Mouse (Mus musculus) heart, postnatal 4 days (tissue): ENCODE measurements around the gene Gper1. TPM values are rescaled to one million over a fixed set of nuclear protein-coding genes. Genes with fewer than 3 reads are reported as not detected.

Experiments used
- DNase-seq: peaks from one replicate; pipeline ENCODE4 v3.0.0; 2021
- total RNA-seq, 2 experiments: library from RNA; stranded (reverse); gene quantifications; 2 replicates each; pipeline ENCODE4 v1.2.3; 2021

The Gper1 gene
- total RNA-seq, 2 experiments from 2014 or later = 1.8 to 2.3 TPM

DNA sequence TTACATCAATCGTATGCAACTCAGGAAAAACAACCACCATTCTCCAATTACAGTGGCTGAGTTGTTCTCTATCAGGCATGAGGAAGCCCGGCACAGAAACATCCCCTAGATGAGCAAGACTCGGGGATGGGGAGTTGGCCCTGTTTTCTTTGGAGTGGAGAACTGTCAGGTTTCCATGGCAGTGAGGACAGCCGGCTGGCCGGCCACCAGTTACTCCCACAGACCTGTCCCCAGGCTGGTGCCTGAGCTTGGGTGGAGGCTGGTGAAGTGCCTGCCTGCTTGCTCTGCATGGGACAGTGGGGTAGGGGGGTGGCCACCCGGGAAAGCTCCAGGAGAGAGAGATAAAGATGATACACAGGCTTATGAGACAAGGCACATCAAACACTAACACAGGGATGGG lies 25.1 kb downstream of the Gper1 start:
- DNase-seq = no peak

DNA sequence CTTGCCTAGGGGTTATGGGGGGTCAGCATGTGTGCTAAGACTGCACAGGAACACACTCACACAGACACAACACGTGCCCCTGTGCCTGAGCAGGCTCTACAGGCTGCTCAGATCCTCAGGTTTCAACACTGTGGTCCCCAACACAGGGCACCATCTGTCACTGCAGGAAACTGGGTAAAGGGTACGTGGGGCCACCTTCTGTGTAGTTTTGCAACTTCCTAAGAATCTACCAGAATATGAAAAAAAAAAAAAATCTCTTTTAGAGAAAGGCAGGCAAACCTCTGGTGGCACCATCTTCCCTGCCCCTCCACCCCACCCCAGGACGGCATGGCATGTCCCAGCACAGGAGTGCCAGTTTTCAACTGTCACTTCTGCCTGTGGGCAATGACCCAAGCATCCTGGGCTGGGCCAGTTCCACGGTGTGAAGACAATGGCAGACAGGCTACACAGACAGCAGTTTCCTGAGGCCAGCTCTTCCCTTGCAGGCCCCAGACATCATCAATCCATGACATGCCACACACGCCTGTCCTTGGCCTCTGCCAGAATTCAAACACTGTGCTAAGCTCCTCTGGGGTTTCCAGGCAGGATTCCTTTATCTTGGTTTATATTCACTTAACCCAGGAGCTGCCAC lies 26.3 kb downstream of the Gper1 start:
- DNase-seq = peak; percentile 48

DNA sequence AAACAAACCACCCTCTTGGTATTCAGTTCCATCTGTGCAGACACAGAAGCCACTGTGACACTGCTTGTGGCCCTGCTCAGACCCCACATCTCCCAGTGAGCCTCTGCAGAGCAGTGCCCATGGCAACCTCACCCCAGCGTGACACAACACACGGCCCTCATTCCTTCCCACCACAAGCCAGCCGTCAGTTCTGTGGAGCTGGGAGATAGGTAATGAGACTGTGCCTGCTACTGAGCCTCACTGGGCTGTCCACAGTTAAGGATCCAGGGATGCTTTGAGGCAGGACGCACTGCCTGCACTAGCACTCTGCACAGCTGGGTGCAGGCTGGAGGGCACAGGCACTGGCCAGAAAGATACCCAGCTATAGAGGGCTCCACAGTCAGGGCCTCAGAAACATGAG lies 27.0 kb downstream of the Gper1 start:
- no peak for DNase-seq

DNA sequence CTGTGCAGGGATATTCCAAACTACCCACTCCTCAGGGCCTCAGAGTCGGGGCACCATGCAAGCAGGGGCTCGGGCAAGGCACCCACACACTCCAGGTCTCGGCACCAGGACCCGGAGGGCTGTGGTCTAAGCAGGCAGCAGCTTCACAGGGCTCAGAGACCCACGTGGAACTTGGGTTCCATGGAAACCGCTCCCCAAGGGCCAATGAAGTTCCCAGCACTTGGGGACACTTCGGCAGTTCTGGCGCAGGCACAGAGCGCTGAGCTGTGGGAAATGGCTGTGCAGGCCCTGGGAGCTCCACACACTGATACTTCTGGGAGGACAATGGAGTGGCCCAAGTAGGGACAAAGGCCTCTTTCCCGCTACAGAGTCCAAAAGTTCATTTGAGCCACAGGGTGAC lies 30.1 kb downstream of the Gper1 start:
- no peak for DNase-seq

DNA sequence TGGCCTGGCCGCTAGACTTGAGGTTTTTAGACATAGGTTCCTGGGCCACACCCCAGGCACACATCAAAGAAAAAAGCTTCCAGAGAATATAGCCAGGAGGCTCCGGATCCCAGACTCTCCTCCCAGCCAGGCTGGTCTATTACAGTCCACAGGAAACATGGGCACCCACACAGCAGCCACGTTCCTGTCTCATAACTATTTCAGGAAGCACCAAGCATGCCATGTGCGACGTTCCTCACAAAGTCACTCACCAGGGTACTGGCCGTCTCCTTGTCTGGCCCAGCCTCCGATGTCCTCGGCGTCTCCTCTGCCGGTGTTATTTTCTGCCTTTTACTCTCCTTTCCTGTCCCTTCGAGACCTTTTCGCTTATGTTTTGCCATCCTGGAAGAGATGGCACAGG lies 32.2 kb downstream of the Gper1 start:
- no peak for DNase-seq

DNA sequence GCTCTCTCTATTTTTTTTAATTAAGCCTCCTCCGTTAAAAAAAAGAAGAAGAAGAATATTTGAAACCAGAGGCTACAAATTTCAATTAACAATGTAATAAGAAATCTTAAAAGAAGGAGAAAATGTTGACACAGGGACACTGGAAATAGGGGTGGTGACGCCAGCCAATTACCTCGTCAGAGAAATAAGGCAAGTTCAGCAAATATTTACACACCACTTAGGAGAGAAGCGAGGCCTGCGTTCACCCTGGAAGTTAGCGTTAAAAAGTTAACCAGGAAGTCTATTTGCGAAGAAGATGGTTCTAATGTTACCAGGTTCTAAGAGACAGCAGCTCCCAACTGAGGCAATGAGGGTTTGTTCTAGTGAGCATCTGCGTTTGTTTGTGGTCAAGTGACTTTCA lies 34.3 kb downstream of the Gper1 start:
- DNase-seq = no peak

DNA sequence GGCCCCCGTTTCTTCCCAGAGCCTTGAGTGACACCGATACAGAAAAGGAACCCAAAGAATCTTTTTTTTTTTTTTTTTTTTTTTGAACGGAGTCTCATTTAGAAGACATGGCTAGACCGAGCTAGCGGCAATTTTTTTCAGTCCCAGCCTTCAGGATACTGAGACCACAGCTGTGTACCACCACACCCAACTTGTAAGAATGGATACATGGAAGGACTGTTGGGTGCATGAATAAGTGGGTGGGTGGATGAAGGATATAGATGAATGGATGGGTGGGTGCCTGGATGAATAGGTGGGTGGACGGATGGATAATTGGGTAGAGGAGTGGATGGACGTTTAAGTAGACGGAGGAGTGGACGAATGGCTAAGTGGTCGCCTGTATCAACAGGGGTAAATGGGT lies 37.0 kb downstream of the Gper1 start:
- no peak for DNase-seq

DNA sequence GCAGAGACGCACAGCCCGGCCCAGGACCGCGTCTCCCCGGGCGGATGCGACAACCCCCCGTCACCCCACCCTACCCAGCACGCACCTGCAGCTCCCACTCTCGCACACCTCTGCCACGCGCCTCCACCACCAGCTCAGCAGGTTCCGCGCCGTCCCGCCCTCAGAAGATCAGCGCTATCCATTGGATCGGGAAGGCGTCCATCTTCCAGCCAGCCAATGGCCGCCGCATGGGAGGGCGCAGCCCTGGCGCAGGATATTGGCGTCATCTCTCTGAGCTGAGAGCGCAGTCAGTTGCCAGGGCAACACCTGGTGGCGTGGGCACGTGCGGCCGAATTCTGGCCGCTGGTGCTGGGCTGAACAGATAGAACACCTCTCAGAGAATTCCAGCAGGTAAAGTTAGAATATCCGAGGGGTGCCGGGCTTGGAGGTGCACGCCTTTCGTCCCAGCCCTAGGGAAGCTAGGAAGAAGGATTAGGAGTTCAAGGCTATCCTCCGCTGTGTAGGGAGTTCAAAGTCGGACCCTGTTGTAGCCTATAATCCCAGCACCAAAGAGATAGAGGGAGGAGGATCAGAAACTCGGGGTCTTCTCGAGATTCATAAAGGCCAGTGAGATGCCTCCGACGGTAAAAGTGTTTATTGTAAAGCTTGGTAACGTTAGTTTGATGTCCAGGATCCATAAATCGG lies 37.6 kb downstream of the Gper1 start, which contains the start of gene 3110082I17Rik:
3110082I17Rik (minus strand) TSS at position 144 of the 684 bp plus-strand sequence.
- DNase-seq = peak; percentile 100

DNA sequence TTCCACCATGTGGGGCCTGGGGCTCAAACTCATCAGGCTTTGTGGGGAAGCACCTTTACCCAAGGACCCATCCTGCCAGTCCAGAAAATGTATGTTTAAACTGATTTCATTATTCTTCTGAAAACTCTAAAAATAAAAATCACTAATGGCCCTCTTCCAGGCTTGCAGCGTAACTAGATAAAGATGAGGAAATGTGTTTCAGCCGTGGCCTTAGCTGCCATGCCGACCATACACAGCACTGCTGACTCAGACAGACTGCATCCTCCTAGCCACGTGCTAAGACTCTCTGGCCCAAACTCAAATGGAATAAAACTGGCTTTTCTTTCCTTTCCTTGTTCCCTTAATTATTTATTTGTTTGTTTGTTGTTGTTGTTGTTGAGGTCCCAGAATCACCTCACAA lies 41.9 kb downstream of the Gper1 start:
- DNase-seq = no peak

DNA sequence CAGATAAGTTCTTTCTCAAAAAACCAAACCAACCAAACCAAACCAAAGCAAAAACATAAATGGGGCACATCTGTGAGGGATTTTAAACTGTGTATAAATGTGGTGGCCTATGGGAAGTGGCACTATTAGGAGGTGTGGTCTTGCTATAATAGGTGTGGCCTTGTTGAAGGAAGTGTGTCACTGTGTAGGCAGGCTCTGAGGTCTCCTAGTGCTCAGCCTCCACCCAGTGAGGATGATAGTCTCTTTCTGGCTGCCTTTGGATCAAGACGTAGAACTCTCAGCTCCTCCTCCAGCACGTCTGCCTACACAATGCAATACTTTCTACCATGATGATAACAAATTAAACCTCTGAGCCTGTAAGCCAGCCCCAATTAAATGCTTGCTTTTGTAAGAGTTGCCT lies 43.4 kb downstream of the Gper1 start:
- DNase-seq = no peak

DNA sequence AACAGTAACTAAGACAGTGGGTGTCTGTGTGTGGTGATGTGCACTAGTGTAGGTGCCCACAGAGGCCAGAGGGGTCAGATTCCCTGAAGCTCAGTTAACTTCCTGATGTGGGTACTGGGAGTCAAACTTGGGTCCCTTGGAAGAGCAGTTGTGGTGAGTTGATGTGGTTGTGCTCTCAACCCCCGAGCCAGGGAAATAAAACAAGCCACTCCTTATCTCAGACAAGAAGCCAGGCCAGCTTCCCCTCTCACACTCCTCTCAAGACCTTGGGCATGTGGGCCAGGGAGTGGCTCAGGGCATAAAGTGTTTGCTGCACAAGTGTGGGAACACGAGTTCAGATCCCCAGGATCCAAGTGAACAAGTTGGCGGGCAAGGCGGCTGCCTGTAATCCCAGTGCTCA lies 43.9 kb downstream of the Gper1 start:
- no peak for DNase-seq

DNA sequence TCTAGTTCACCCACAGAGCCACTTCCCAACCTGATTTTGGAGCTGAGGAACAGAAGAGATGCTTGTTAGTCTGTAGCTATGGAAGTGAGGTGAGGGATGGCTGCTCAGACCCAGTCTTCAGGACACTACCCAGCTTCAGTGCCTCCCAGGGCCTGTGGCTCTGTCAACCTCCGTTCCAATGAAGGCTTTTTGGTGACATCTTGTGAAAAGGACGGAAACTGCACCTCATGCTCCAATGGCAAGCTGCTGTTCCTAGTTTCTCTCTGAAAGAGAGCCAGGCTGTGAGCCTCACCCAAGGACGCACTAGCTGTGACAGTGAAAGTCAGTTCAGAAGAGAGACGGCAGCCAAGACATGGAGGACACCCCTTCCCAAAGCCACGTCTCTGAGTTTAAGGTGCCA lies 45.0 kb downstream of the Gper1 start:
- peak; percentile 52 for DNase-seq

DNA sequence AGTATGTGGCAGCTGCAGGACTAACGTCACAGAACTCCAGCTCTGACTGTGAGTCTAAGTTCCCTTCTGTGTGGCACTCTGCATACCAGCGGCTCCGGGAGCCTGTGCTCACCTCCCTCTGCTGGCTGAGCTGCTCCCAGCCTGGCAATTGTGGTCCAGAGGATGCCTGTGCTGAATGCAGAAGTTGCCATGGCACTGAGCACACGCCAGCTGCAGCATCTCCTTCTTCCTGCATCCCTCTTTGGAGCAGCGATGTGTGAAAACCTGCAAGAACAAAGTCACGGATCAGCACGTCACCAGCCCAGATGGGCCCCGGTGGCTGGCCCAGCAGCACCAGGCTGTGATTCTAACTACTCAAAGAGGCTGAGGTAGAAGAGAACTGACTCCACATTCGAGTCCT lies 51.8 kb downstream of the Gper1 start:
- no peak for DNase-seq

Other genes with a start within 250 kb of the Gper1 start
- 10 to 100 TPM; 40.7 to 43.0 TPM for gene Sun1, start 222.5 kb upstream of the Gper1 start, total RNA-seq
- gene Get4, start 170.8 kb upstream of the Gper1 start, total RNA-seq = 10 to 100 TPM; 76.4 to 80.4 TPM
- gene Adap1, start 97.5 kb upstream of the Gper1 start, total RNA-seq = 1 to 10 TPM; 1.8 to 2.4 TPM
- 10 to 100 TPM; 76.9 to 79.3 TPM for gene Cox19, start 71.7 kb upstream of the Gper1 start, total RNA-seq
- gene Cyp2w1, start 70.5 kb upstream of the Gper1 start, total RNA-seq = not detected
- 10 to 100 TPM; 23.3 to 28.2 TPM for gene Gpr146, start 45.5 kb upstream of the Gper1 start, total RNA-seq
- gene C130050O18Rik, start 17.9 kb upstream of the Gper1 start, total RNA-seq = under 1 TPM; 0.47 to 0.74 TPM
- 10 to 100 TPM; 10.8 to 10.9 TPM for gene 3110082I17Rik, start 37.4 kb downstream of the Gper1 start, total RNA-seq
- 10 to 100 TPM; 20.6 to 21.5 TPM for gene Zfand2a, start 61.4 kb downstream of the Gper1 start, total RNA-seq
- not detected for gene Uncx, start 120.3 kb downstream of the Gper1 start, total RNA-seq